Mouse (Mus musculus) embryonic facial prominence, embryonic 14.5 days (tissue): Measurements from ENCODE around the gene Smoc2. TPM values are rescaled to one million over a fixed set of nuclear protein-coding genes. Genes with fewer than 3 reads are reported as not detected.

Source experiments
- ATAC-seq: fragments of 200-750 bp; cut with Nextera tagmentation; 2 replicates; pipeline ENCODE4 v1.8.0; 2017; ENCODE audit warnings: low read depth, moderate number of reproducible peaks, moderate TSS enrichment
- DNase-seq: peaks from one replicate; pipeline ENCODE4 v3.0.0-alpha.2; 2015; ENCODE audit warnings: low spot score
- H3K27ac ChIP-seq: fragments of 300-500 bp; sonication (generic); replicated peaks from 2 replicates; pipeline ENCODE4 v1.5.1; 2014; ENCODE audit warnings: low read depth, mild to moderate bottlenecking, low read length, moderate library complexity
- H3K27me3 ChIP-seq: fragments of 300-500 bp; sonication (generic); replicated peaks from 2 replicates; pipeline ENCODE4 v1.6.1; 2014; ENCODE audit warnings: low read length; ENCODE audit not compliant: control insufficient read depth, insufficient read depth
- H3K36me3 ChIP-seq: fragments of 300-500 bp; sonication (generic); 2 replicates; pipeline ENCODE4 v1.6.1; 2014; ENCODE audit warnings: low read length, mixed read lengths; ENCODE audit not compliant: control insufficient read depth, insufficient read depth
- H3K4me1 ChIP-seq: fragments of 300-500 bp; sonication (generic); 2 replicates; pipeline ENCODE4 v1.6.1; 2014; ENCODE audit warnings: antibody characterized with exemption, low read length; ENCODE audit not compliant: control insufficient read depth, insufficient read depth
- H3K4me2 ChIP-seq: fragments of 300-500 bp; sonication (generic); 2 replicates; pipeline ENCODE4 v1.6.1; 2014; ENCODE audit warnings: low read depth, mild to moderate bottlenecking, low read length, moderate library complexity, mixed read lengths
- H3K4me3 ChIP-seq: fragments of 300-500 bp; sonication (generic); 2 replicates; pipeline ENCODE4 v1.5.1; 2014; ENCODE audit warnings: low read depth, mild to moderate bottlenecking, low read length
- H3K9ac ChIP-seq: fragments of 300-500 bp; sonication (generic); 2 replicates; pipeline ENCODE4 v1.6.1; 2014; ENCODE audit warnings: low read depth, mild to moderate bottlenecking, low read length, moderate library complexity, mixed read lengths
- H3K9me3 ChIP-seq: fragments of 300-500 bp; sonication (generic); 2 replicates; pipeline ENCODE4 v1.6.1; 2016; ENCODE audit warnings: low read length; ENCODE audit not compliant: control insufficient read depth
- WGBS: fragments of 180-500 bp; shearing (Covaris S2); extraction: QIAGEN DNeasy Blood & Tissue Kit; methylation state at CpG from one replicate; pipeline ENCODE4 v1.1.7; 2014; 5-methylcytosine and 5-hydroxymethylcytosine counted together
- polyA plus RNA-seq: library from polyadenylated mRNA; unstranded; fragments of >200 nt; fragmentation: Nextera tagmentation; extraction: Ambion mirVana; gene quantifications from 2 replicates; pipeline ENCODE4 v1.2.1, GENCODE M21; 2014

Smoc2 gene
- polyA plus RNA-seq, 1 experiment from 2014 or later: 207 TPM

- WGBS: 62% methylated on average over 11 of the region's 11 CpGs
- 0 out of 2 replicates have a peak, but pooled peaks have one; percentile 30 for ATAC-seq
These were observed 34.9 kb upstream of the Smoc2 start for GRCm38 (mm10) chr17:14244195-14244965.

GRCm38 (mm10) chr17:14246266-14246665 is 33.0 kb upstream of the Smoc2 start:
- Histone ChIP-seq H3K4me2 (no peak overlapping the region), H3K36me3 (no peaks in the 10 kb centered on the region), H3K9me3 (no peaks in the 10 kb centered on the region), H3K27me3 (no peaks in the 10 kb centered on the region), H3K9ac (no peak overlapping the region), H3K4me3 (no peak overlapping the region), H3K4me1 (peaks cover 4% of the 10 kb centered on the region; the same call in 1 of the 2 replicates), H3K27ac (no peak overlapping the region)
- no peak for DNase-seq
- no peak for ATAC-seq
- 81% methylated on average over 2 of the region's 2 CpGs for WGBS

More at GRCm38 (mm10) chr17:14244195-14244965, 34.9 kb upstream of the Smoc2 start:
- Histone ChIP-seq H3K27me3 (no peaks in the 10 kb centered on the region), H3K9ac (no peak overlapping the region), H3K9me3 (no peaks in the 10 kb centered on the region), H3K4me1 (no peaks in the 10 kb centered on the region), H3K27ac (peak overlapping the region; percentile 65), H3K4me2 (no peak overlapping the region), H3K4me3 (no peak overlapping the region), H3K36me3 (no peaks in the 10 kb centered on the region)
- DNase-seq: no peak

- Histone ChIP-seq H3K9me3 (no peaks in the 10 kb centered on the region), H3K27me3 (no peaks in the 10 kb centered on the region), H3K9ac (no peak overlapping the region), H3K4me2 (no peak overlapping the region), H3K4me1 (peaks cover 4% of the 10 kb centered on the region; the same call in 1 of the 2 replicates), H3K27ac (no peak overlapping the region), H3K4me3 (no peak overlapping the region), H3K36me3 (no peaks in the 10 kb centered on the region)
- 90% methylated on average over 8 of the region's 8 CpGs for WGBS
- DNase-seq (no peak), ATAC-seq (no peak)
These were observed 31.4 kb upstream of the Smoc2 start for GRCm38 (mm10) chr17:14247931-14248330.

- ATAC-seq: no peak
- Histone ChIP-seq H3K9ac (no peak overlapping the region), H3K36me3 (no peaks in the 10 kb centered on the region), H3K4me1 (peaks cover 7% of the 10 kb centered on the region; the same call in 1 of the 2 replicates), H3K27me3 (no peaks in the 10 kb centered on the region), H3K4me3 (no peak overlapping the region), H3K27ac (no peak overlapping the region), H3K9me3 (no peaks in the 10 kb centered on the region), H3K4me2 (no peak overlapping the region)
- WGBS: 63% methylated on average over 4 of the region's 4 CpGs
- DNase-seq: no peak
These were observed 29.7 kb upstream of the Smoc2 start for GRCm38 (mm10) chr17:14249595-14249994.

- WGBS: 58% methylated on average over 8 of the region's 8 CpGs
- Histone ChIP-seq H3K4me2 (no peak overlapping the region), H3K36me3 (no peaks in the 10 kb centered on the region), H3K4me3 (no peak overlapping the region), H3K9me3 (no peaks in the 10 kb centered on the region), H3K27ac (no peak overlapping the region), H3K9ac (no peak overlapping the region), H3K27me3 (no peaks in the 10 kb centered on the region), H3K4me1 (peaks cover 7% of the 10 kb centered on the region; the same call in 1 of the 2 replicates)
- ATAC-seq (no peak), DNase-seq (no peak)
These were observed 28.9 kb upstream of the Smoc2 start for GRCm38 (mm10) chr17:14250401-14250800.

GRCm38 (mm10) chr17:14252456-14252855 is 26.9 kb upstream of the Smoc2 start:
- ATAC-seq (no peak; the same call in 1 of the 2 replicates), DNase-seq (peak; percentile 71)
- H3K4me2 ChIP-seq: no peak overlapping the region
- WGBS: 52% methylated on average over 7 of the region's 7 CpGs
- no peak overlapping the region for H3K27ac ChIP-seq
- no peaks in the 10 kb centered on the region for H3K36me3 ChIP-seq
- no peaks in the 10 kb centered on the region for H3K27me3 ChIP-seq
- no peak overlapping the region for H3K4me3 ChIP-seq
- no peak overlapping the region for H3K9ac ChIP-seq
- no peaks in the 10 kb centered on the region for H3K9me3 ChIP-seq
- H3K4me1 ChIP-seq: peaks cover 7% of the 10 kb centered on the region; the same call in 1 of the 2 replicates

GRCm38 (mm10) chr17:14254616-14255015 is 24.7 kb upstream of the Smoc2 start:
- Histone ChIP-seq H3K9me3 (no peaks in the 10 kb centered on the region), H3K4me1 (peaks cover 6% of the 10 kb centered on the region; the same call in 1 of the 2 replicates), H3K4me2 (no peak overlapping the region), H3K27me3 (no peaks in the 10 kb centered on the region), H3K27ac (no peak overlapping the region), H3K4me3 (no peak overlapping the region), H3K36me3 (no peaks in the 10 kb centered on the region), H3K9ac (no peak overlapping the region)
- WGBS: 68% methylated on average over 5 of the region's 5 CpGs
- ATAC-seq (no peak), DNase-seq (no peak)

GRCm38 (mm10) chr17:14257799-14258520 is 21.3 kb upstream of the Smoc2 start:
- Histone ChIP-seq H3K27me3 (no peaks in the 10 kb centered on the region), H3K27ac (no peak overlapping the region), H3K4me3 (no peak overlapping the region), H3K9ac (no peak overlapping the region), H3K4me2 (no peak overlapping the region), H3K4me1 (0 out of 2 replicates have a peak, but pooled peaks cover 3% of the 10 kb centered on the region), H3K36me3 (no peaks in the 10 kb centered on the region), H3K9me3 (no peaks in the 10 kb centered on the region)
- DNase-seq: no peak
- WGBS: 81% methylated on average over 7 of the region's 7 CpGs
- ATAC-seq: no peak
